Mouse (Mus musculus): ENCODE measurements around the gene 1700001F09Rik. TPM values are rescaled to one million over a fixed set of nuclear protein-coding genes. Genes with fewer than 3 reads are reported as not detected.
"Not testable (repeated sequence)": the region's sequence is repeated elsewhere in the genome, so short reads cannot be mapped to it uniquely, and the experiment has no call there.

Gene 1700001F09Rik
- polyA plus RNA-seq (2016; fragmentation: Nextera tagmentation; extraction: Ambion mirVana) = not detected in 2 replicates

DNA sequence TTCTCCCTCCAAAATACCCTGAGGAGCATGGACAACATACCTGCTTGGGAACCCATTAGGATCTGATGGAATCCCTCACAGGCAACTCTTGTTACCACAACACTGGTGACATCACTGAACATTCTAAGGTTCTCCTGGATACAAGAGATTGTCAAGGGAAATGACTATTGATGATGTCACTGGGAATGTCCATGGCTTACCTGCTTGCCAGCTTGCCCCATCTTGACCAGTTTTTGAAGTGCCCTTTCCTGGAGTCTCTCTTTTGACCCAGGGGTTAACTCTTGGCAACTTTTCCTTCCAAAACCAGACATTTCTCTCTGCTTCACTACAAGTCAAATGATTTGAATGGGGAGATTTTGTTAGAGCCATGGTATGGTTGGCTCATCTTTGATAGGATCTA is at the start of gene 1700001F09Rik:
TSS of gene 1700001F09Rik (minus strand) at position 101 of the 400 bp plus-strand sequence.
- not testable (repeated sequence) for H3K27ac ChIP-seq (ENCODE audit: poor library complexity, severe bottlenecking); H3K9me3 ChIP-seq (replicated peaks); H3K4me3 ChIP-seq; ATAC-seq (ENCODE audit: insufficient number of reproducible peaks, low FRiP score); H3K36me3 ChIP-seq; H3K4me1 ChIP-seq (replicated peaks); H3K27me3 ChIP-seq (replicated peaks); H3K4me2 ChIP-seq; H3K9ac ChIP-seq

DNA sequence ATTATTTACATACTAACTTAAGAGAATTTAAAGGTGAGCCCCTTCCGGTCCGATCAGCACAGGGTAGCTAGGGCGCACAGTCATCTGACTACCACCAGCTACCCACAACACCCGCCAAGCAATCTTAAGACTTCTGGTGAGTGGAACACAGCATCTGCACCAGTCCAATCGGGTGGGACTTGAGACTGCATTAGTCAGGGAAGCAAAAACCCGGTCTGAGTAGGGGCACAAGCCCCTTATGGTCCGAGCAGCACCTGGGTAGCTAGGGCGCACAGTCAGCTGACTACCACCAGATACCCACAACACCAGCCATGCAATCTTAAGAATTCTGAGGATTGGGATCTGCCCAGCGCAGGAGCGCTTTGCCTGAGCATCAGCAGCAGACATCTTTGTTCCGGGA is 14.1 kb upstream of the 1700001F09Rik start:
- not testable (repeated sequence) for H3K36me3 ChIP-seq; H3K27me3 ChIP-seq (replicated peaks); H3K27ac ChIP-seq (ENCODE audit: poor library complexity, severe bottlenecking); H3K4me3 ChIP-seq; H3K4me2 ChIP-seq; ATAC-seq (ENCODE audit: insufficient number of reproducible peaks, low FRiP score); H3K9ac ChIP-seq; H3K4me1 ChIP-seq (replicated peaks); H3K9me3 ChIP-seq (replicated peaks)
- 78% methylated on average over 11 of the region's 11 CpGs for WGBS

DNA sequence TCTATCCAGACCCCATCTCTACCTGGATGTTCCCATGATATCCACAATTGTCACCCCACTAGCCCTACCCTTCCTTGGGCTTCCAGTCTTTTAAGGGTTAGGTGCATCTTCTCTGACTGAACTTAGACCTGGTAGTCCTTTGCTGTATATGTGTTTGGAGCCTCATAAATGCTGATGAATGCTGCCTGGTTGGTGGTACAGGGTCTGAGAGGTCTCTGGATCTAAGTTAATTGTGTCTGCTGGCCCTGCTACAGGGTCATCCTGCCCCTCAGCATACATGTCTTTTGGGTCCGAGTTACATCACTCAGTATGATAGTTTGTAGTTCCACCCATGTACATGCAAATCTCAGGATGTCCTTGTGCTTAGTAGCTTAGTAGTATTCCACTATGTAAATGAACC is 11.6 kb upstream of the 1700001F09Rik start:
- H3K9ac ChIP-seq; H3K36me3 ChIP-seq; ATAC-seq (ENCODE audit: insufficient number of reproducible peaks, low FRiP score); H3K27ac ChIP-seq (ENCODE audit: poor library complexity, severe bottlenecking); H3K9me3 ChIP-seq (replicated peaks); H3K4me2 ChIP-seq; H3K4me3 ChIP-seq; H3K4me1 ChIP-seq (replicated peaks); H3K27me3 ChIP-seq (replicated peaks): not testable (repeated sequence)
- 46% methylated on average over 1 of the region's 1 CpGs for WGBS

DNA sequence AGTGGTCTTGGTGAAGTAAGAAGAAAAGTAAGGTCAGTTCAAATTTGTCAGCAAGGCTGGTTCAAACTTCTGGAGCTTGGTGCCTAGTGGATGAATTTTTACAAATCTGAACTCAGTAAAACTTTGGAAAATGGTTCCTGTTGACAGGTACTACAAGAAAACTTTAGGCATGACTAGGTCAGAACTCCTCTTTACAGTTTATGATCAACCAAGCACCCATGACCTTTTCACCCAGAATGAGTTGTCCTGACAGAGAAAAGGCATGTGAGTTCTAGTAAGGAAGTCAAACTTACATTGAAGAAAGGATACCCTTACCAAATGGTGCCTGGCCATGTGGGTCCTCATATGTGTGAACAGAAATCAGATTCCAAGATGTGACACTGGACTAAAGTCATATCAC is 9.9 kb upstream of the 1700001F09Rik start:
- not testable (repeated sequence) for H3K9me3 ChIP-seq (replicated peaks); ATAC-seq (ENCODE audit: insufficient number of reproducible peaks, low FRiP score); H3K36me3 ChIP-seq; H3K27me3 ChIP-seq (replicated peaks); H3K4me1 ChIP-seq (replicated peaks); H3K27ac ChIP-seq (ENCODE audit: poor library complexity, severe bottlenecking); H3K4me2 ChIP-seq; H3K4me3 ChIP-seq; H3K9ac ChIP-seq

DNA sequence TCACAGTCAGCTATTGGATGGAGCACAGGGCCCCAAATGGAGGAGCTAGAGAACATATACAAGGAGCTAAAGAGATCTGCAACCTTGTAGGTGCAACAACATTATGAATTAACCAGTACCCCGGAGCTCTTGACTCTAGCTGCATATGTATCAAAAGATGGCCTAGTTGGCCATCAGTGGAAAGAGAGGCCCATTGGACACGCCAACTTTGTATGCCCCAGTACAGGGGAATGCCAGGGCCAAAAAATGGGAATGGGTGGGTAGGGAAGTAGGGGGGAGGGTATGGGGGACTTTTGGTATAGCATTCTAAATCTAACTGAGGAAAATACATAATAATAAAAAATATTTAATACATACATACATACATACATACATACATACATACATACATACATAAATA is 5.3 kb upstream of the 1700001F09Rik start:
- not testable (repeated sequence) for H3K36me3 ChIP-seq; H3K4me3 ChIP-seq; H3K4me2 ChIP-seq; H3K4me1 ChIP-seq (replicated peaks); H3K27me3 ChIP-seq (replicated peaks); H3K27ac ChIP-seq (ENCODE audit: poor library complexity, severe bottlenecking); ATAC-seq (ENCODE audit: insufficient number of reproducible peaks, low FRiP score); H3K9me3 ChIP-seq (replicated peaks); H3K9ac ChIP-seq
- 68% methylated on average over 2 of the region's 2 CpGs for WGBS

DNA sequence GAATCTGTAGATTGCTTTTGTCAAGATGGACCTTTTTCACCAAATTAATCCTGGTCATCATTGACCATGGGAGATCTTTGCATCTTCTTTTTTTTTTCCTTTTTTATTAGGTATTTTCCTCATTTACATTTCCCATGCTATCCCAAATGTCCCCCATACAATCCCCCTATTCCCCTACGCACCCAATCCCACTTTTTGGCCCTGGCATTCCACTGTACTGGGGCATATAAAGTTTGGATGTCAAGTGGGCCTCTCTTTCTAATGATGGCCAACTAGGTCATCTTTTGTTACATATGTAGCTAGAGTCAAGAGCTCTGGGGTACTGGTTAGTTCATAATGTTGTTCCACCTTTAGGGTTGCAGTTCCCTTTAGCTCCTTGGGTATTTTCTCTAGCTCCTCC is 10.0 kb downstream of the 1700001F09Rik start:
- H3K4me2 ChIP-seq; H3K9me3 ChIP-seq (replicated peaks); H3K4me1 ChIP-seq (replicated peaks); H3K36me3 ChIP-seq; H3K4me3 ChIP-seq; H3K27ac ChIP-seq (ENCODE audit: poor library complexity, severe bottlenecking); H3K27me3 ChIP-seq (replicated peaks); ATAC-seq (ENCODE audit: insufficient number of reproducible peaks, low FRiP score); H3K9ac ChIP-seq: not testable (repeated sequence)
- 60% methylated on average over 1 of the region's 1 CpGs for WGBS

DNA sequence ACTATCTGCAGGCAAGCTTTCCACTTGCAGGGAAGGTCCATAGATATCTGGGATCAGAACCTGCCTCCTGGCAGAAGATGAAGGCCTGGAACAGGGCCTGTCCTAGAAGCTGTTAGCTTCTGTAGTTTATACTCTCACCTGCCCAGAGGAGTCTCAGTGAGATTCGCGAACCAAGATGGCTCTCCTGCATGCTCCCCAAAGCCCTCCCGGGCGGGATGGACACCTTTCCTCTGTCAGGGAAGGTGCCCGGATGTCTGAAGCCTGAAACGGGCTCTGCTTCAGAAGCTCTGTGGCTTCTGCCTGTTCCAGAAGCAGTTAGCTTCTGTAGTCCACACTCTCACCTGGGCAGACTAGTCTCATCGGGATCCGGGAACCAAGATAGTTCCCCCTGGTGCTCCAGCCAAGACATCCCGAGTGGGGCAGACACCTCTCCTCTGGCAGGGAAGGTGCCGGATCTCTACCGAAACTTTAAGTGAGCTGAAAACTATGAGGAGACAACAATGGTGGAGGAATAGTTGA is 16.2 kb downstream of the 1700001F09Rik start:
- not testable (repeated sequence) for H3K9ac ChIP-seq; ATAC-seq (ENCODE audit: insufficient number of reproducible peaks, low FRiP score); H3K4me2 ChIP-seq; H3K36me3 ChIP-seq; H3K27ac ChIP-seq (ENCODE audit: poor library complexity, severe bottlenecking); H3K9me3 ChIP-seq (replicated peaks); H3K4me1 ChIP-seq (replicated peaks); H3K27me3 ChIP-seq (replicated peaks); H3K4me3 ChIP-seq
- WGBS = 85% methylated on average over 11 of the region's 11 CpGs

DNA sequence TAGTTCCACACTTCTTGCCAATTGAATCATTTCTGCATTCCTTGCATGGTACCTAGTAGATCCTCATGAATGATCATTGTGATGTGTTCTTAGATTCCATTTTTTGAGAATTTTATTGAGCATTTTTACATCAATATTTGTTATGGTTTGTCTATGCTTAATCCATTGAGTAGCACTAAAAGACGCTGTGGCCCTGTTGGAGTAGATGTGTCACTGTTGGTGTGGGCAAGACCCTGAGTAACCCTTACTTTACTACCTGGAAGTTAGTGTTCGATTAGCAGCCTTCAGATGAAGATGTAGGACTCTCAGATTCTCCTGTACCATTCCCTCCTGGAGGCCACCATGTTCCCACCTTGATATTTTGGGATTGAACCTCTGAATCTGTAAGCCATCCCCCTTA is 19.0 kb downstream of the 1700001F09Rik start:
- 58% methylated on average over 2 of the region's 2 CpGs for WGBS
- ATAC-seq (ENCODE audit: insufficient number of reproducible peaks, low FRiP score); H3K36me3 ChIP-seq: not testable (repeated sequence)

DNA sequence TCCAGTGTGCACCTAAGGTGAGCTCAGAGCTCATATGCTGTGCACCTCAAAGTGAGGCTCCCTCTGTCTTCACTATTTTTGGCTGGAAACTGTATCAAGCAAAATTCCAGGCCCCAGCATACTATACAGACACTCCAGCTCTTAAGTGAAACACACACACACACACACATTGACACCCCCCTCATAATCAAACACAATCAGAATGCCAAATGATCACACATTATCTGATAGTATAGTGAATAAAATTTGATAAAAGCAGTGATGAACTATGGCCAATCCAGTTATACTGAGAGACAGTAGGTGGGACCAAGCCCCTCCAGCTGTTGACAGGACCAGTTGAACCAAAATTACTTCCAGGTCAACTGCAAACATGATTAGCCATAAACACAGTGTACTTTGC is 28.1 kb downstream of the 1700001F09Rik start:
- H3K9ac ChIP-seq; ATAC-seq (ENCODE audit: insufficient number of reproducible peaks, low FRiP score); H3K27me3 ChIP-seq (replicated peaks); H3K27ac ChIP-seq (ENCODE audit: poor library complexity, severe bottlenecking); H3K9me3 ChIP-seq (replicated peaks); H3K36me3 ChIP-seq; H3K4me1 ChIP-seq (replicated peaks); H3K4me3 ChIP-seq; H3K4me2 ChIP-seq: not testable (repeated sequence)

More for the DNA sequence above, 19.0 kb downstream of the 1700001F09Rik start:
- H3K9me3 ChIP-seq (replicated peaks); H3K27me3 ChIP-seq (replicated peaks); H3K9ac ChIP-seq; H3K4me3 ChIP-seq; H3K4me1 ChIP-seq (replicated peaks); H3K27ac ChIP-seq (ENCODE audit: poor library complexity, severe bottlenecking); H3K4me2 ChIP-seq: not testable (repeated sequence)

DNA sequence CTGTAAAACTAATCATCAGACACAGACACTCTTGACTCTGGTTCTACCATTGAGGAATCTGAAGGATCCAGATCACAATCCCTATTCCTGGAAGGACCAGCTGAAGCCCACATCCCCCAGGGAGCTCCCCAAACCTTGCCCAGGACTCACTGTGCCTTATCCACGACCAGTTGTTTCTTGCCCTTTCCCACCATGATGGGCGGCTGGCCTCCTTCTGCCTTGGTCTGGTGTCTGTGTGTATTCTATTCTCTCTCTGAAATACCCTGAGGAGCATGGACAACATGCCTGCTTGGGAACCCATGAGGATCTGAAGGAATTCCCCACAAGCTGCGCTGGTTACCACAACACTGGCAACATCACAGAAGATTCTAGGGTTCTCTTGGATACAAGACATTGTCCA is 54.1 kb downstream of the 1700001F09Rik start, which contains the start of gene Gm8127:
TSS of gene Gm8127 (minus strand) at position 330 of the 400 bp plus-strand sequence.
- not testable (repeated sequence) for H3K4me3 ChIP-seq; H3K27ac ChIP-seq (ENCODE audit: poor library complexity, severe bottlenecking); H3K27me3 ChIP-seq (replicated peaks); H3K4me2 ChIP-seq; H3K9me3 ChIP-seq (replicated peaks); H3K9ac ChIP-seq; H3K36me3 ChIP-seq; H3K4me1 ChIP-seq (replicated peaks); ATAC-seq (ENCODE audit: insufficient number of reproducible peaks, low FRiP score)
- 68% methylated on average over 3 of the region's 3 CpGs for WGBS

Measured in heart, embryonic 12.5 days (tissue).